Mouse (Mus musculus): ENCODE data around the gene Tceal8. TPM values are rescaled to one million over a fixed set of nuclear protein-coding genes. Genes with fewer than 3 reads are reported as not detected.
"Not testable (repeated sequence)": the region's sequence is repeated elsewhere in the genome, so short reads cannot be mapped to it uniquely, and the experiment has no call there.

Tceal8 gene
- total RNA-seq, 1 experiment from 2014 or later, result 15.9 TPM

DNA sequence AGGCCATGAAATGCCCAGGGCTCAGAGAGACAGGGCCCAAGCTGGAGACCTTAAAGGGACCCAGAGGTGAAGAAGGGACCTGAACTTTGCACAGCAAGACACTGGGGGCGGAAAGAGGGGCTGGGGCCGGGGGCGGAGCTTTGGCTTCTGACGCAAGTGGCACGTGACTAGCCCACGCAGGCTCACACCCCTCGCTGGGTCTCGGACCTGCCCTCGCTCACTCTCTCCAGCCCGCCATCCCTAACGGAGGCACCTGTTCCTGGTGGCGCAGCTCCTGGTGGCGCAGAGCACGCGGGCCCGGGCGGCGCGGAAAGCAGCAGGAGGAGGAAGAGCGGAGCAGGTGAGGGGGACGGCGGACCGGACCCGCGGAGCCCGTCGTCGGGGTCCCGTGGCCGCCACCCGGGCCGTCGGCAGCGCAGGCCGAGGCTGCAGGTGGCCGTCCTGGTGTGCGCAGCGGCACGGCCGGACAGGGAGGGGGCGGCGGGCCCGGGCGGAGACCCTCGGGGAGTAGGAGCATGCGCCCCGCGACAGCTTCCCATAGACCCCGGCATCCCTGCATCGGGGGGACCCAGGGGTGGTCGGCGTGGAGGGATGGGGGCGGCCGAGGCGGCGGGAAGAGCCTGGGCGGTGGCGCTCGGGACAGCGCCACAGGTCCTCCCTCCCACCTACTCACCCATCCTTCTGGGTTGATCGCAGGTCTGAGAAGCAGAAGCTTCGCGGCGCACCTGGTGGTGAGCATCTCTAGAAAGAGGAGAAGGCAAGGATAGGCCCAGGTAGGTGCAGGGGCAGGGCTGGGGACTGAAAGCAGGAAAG is 33.1 kb downstream of the Tceal8 start, which contains the start of gene Bex4:
TSS of gene Bex4 (plus strand) at position 170 of the 813 bp plus-strand sequence.
- ATAC-seq (replicated peaks; ENCODE audit: insufficient number of reproducible peaks, low FRiP score, low TSS enrichment, poor library complexity, severe bottlenecking), result not testable (repeated sequence)

DNA sequence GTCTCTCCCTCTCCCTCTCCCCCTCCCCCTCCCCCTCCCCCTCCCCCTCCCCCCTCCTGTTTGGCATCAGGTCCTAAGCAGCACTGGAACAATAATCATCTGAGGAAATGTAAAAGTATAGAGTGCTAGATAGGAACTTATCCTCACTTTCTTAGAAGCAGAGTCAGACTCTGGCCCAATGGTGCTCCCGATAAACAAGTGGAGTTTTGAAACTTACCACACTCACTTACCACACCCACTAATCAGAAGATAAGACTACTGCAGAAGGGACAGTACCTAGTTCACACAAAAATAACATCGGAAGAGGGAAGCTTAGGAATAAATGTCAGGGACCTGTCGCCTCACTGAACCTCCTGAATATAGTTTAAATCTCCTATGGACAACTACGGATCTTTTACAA is 36.6 kb downstream of the Tceal8 start:
- no peak for ATAC-seq (replicated peaks; ENCODE audit: insufficient number of reproducible peaks, low FRiP score, low TSS enrichment, poor library complexity, severe bottlenecking)

DNA sequence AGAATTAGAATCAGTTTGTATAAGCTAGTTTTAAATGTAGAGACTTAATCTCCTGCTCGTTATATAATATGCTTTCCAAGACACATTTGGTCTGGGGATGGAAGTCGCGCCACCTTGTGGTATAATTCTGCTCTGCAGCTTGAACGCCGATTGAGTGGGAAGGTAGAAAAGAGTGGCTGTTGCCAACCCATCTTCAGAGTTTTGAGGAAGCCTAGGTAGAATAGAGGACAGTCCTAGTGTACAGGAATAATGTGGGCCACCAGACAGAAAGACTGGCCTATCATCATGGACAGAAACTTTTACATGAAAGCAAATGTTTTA is 44.4 kb downstream of the Tceal8 start:
- no peak for ATAC-seq (replicated peaks; ENCODE audit: insufficient number of reproducible peaks, low FRiP score, low TSS enrichment, poor library complexity, severe bottlenecking)

DNA sequence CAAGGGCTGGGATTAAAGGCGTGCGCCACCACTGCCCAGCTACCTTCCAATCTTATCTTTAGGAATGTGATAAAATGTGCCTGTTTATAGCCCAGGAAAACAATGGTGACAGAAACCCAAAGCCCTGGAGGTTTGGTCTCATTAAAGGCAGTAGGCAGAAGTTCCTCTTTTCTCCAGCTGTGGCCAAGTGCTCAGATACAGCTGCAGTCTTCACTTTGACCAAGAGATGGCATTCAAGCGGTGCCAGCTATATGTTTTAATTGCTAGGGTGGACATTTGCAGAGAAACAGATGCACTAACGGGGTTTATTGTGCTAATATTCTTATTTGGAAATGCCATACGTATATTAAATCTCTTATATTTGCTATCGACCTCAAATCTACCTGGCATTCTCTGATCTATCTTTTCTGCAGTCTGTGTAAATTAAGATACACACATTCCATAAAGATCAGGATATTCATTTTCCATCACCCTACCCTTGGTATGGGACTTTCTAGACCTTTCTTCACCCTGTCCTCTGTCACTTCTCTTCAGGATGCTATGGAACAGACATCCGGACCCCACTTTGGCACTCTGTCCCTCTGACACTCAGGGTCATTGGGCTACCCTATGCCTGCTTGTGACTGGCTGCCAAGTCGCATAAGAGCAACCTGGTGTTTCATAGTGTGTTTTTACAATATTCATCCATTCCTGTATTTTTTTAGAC is 45.0 kb downstream of the Tceal8 start:
- ATAC-seq (replicated peaks; ENCODE audit: insufficient number of reproducible peaks, low FRiP score, low TSS enrichment, poor library complexity, severe bottlenecking), result no peak

Other genes with a start within 250 kb of the Tceal8 start
- not detected in 3 replicates for gene Arxes2, start 178.5 kb downstream of the Tceal8 start, total RNA-seq (2017)
- not detected in 3 replicates for gene Arxes1, start 139.0 kb downstream of the Tceal8 start, total RNA-seq (2017)
- gene Bex2, start 104.1 kb downstream of the Tceal8 start, total RNA-seq (2017), result not detected in 3 replicates
- not detected in 3 replicates for gene Nxf3, start 87.1 kb downstream of the Tceal8 start, total RNA-seq (2017)
- not detected in 3 replicates for gene Bex4, start 33.3 kb downstream of the Tceal8 start, total RNA-seq (2017)
- gene Tceal5, start 31.5 kb upstream of the Tceal8 start, total RNA-seq (2017), result not detected in 3 replicates
- gene Tceal7, start 42.4 kb upstream of the Tceal8 start, total RNA-seq (2017), result not detected in 3 replicates
- gene Bex1, start 43.2 kb upstream of the Tceal8 start, total RNA-seq (2017), result not detected in 3 replicates
- gene Tceal9, start 72.7 kb upstream of the Tceal8 start, total RNA-seq (2017), result 77.6 to 89.2 TPM (median 85.4 TPM) in 3 replicates
- 18.0 to 32.2 TPM (median 21.1 TPM) in 3 replicates for gene Bex3, start 97.9 kb upstream of the Tceal8 start, total RNA-seq (2017)